23 mouse cellular contexts compared by ENCODE assay signal in the genomic region with DNA sequence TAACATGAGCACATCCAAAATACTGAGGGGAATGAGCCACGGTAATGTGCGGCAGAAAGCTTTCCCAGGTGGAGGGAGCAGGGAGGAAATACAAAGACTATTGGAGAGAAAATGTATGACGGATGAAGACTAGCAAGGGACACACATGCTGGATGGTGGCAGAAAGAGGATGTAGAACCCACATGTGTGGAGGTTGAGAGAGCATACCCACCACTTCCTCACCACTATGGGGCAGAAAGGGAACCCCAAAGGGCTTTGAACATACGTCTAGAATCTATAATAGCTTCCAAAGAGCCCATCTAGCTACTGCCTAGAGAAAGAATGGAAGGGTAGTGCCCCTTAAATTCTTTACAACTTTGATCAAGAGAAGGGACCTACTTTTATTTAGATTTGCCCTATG.
DNase-seq lines count a peak whose midpoint lies in the region; ATAC-seq lines count a peak whose summit lies in the region.
"Had no signal": no experiment of that assay in that cellular context is flagged by ENCODE, and none has a peak within 500 bp of the region (broad histone marks: within the 10 kb centered on the region; RNA-seq: fewer than 3 reads in every experiment).

No protein-coding gene starts in this region.

- H3K4me3 ChIP-seq in midbrain, embryonic 11.5 days (ENCODE audit: low read depth, low read length): no peak overlapping the region
- no peak overlapping the region for H3K4me3 ChIP-seq in midbrain, embryonic 13.5 days (replicated peaks)
- H3K4me3 ChIP-seq: heart, adult 2 months; heart, embryonic 15.5 days; intestine, embryonic 15.5 days; layer of hippocampus, adult 2 months; limb, embryonic 15.5 days; midbrain, embryonic 12.5 days had no signal

- H3K27me3 ChIP-seq in midbrain, embryonic 11.5 days (ENCODE audit: control insufficient read depth, insufficient read depth, low read length): no peaks in the 10 kb centered on the region
- H3K27me3 ChIP-seq in midbrain, embryonic 13.5 days: no peaks in the 10 kb centered on the region
- H3K27me3 ChIP-seq: heart, embryonic 15.5 days; intestine, embryonic 15.5 days; limb, embryonic 15.5 days; midbrain, embryonic 12.5 days had no signal

- H3K9me3 ChIP-seq in midbrain, embryonic 11.5 days (ENCODE audit: control insufficient read depth, low read length): no peaks in the 10 kb centered on the region
- H3K9me3 ChIP-seq in midbrain, embryonic 13.5 days: no peaks in the 10 kb centered on the region
- H3K9me3 ChIP-seq: heart, embryonic 15.5 days; intestine, embryonic 15.5 days; limb, embryonic 15.5 days; midbrain, embryonic 12.5 days had no signal

- ATAC-seq in midbrain, embryonic 11.5 days (ENCODE audit: low FRiP score): no peak
- ATAC-seq in midbrain, embryonic 13.5 days: no peak
- peak; percentile 94 for ATAC-seq in common myeloid progenitor, adult 5-6 weeks (replicated peaks; ENCODE audit: low read depth, poor library complexity, severe bottlenecking)
- ATAC-seq in megakaryocyte, adult 5-6 weeks (ENCODE audit: poor library complexity, severe bottlenecking): peak; percentile 87
- ATAC-seq: hindbrain, embryonic 16.5 days; intestine, embryonic 15.5 days; lung, postnatal 0 days had no signal

- no peaks in the 10 kb centered on the region for H3K36me3 ChIP-seq in midbrain, embryonic 11.5 days (ENCODE audit: control insufficient read depth, insufficient read depth, low read length)
- no peaks in the 10 kb centered on the region for H3K36me3 ChIP-seq in midbrain, embryonic 13.5 days
- H3K36me3 ChIP-seq: heart, embryonic 15.5 days; intestine, embryonic 15.5 days; limb, embryonic 15.5 days; midbrain, embryonic 12.5 days had no signal

- H3K4me1 ChIP-seq in midbrain, embryonic 11.5 days (ENCODE audit: control insufficient read depth, insufficient read depth, low read length): peaks cover 3% of the 10 kb centered on the region; the same call in 1 of the 2 replicates
- 0 out of 2 replicates have a peak, but pooled peaks cover 6% of the 10 kb centered on the region for H3K4me1 ChIP-seq in midbrain, embryonic 13.5 days (replicated peaks)

- no peak overlapping the region for H3K4me2 ChIP-seq in midbrain, embryonic 11.5 days
- no peak overlapping the region for H3K4me2 ChIP-seq in midbrain, embryonic 13.5 days (replicated peaks)
- H3K4me2 ChIP-seq: heart, embryonic 15.5 days; intestine, embryonic 15.5 days; limb, embryonic 15.5 days; midbrain, embryonic 12.5 days had no signal

- H3K9ac ChIP-seq in midbrain, embryonic 11.5 days (ENCODE audit: low read length): no peak overlapping the region
- H3K9ac ChIP-seq in midbrain, embryonic 13.5 days (replicated peaks): no peak overlapping the region
- H3K9ac ChIP-seq: heart, embryonic 15.5 days; intestine, embryonic 15.5 days; limb, embryonic 15.5 days; midbrain, embryonic 12.5 days had no signal

- no peak overlapping the region for H3K27ac ChIP-seq in midbrain, embryonic 11.5 days (ENCODE audit: low read depth, low read length)
- no peak overlapping the region for H3K27ac ChIP-seq in midbrain, embryonic 13.5 days
- H3K27ac ChIP-seq: heart, adult 2 months; heart, embryonic 15.5 days; intestine, embryonic 15.5 days; layer of hippocampus, adult 2 months; limb, embryonic 15.5 days; macrophage; midbrain, embryonic 12.5 days had no signal

- peak; percentile 47 for DNase-seq in midbrain, embryonic 11.5 days (ENCODE audit: low spot score, missing footprints)
- no peak for DNase-seq in right cerebral cortex, postnatal 36 days (ENCODE audit: low spot score in 2 of 2)
- DNase-seq in left cerebral cortex, adult 8-10 months (ENCODE audit: low spot score in 2 of 2): no peak
- DNase-seq in lung, adult 18-20 months: no peak
- DNase-seq: adrenal gland, postnatal 10 days; cerebellum, adult 2 months; cerebellum, postnatal 36 days; gastrocnemius, postnatal 25 days; heart, adult 2 months; heart, postnatal 36 days; kidney, adult 9 months; kidney, postnatal 14 days had no signal

- 78% methylated on average over 4 of the region's 4 CpGs for WGBS in midbrain, embryonic 11.5 days
- 84% methylated on average over 4 of the region's 4 CpGs for WGBS in midbrain, embryonic 13.5 days

Comparison
In these comparisons a context has a peak if more than half of its experiments do, and no peak if none do; other contexts are left out.
1. ATAC-seq: peak in common myeloid progenitor, adult 5-6 weeks (single experiment) and megakaryocyte, adult 5-6 weeks (single experiment); none in midbrain, embryonic 11.5 days (single experiment) and midbrain, embryonic 13.5 days (single experiment).